Mouse (Mus musculus) cerebellum, postnatal 25 days (tissue): ENCODE measurements around the gene Krt80.

Experiments
- DNase-seq, 2 experiments: peaks; one replicate each; pipeline ENCODE4 v3.0.0; 2021; ENCODE audit warnings: mixed read lengths in 2 of 2

The Krt80 gene

DNA sequence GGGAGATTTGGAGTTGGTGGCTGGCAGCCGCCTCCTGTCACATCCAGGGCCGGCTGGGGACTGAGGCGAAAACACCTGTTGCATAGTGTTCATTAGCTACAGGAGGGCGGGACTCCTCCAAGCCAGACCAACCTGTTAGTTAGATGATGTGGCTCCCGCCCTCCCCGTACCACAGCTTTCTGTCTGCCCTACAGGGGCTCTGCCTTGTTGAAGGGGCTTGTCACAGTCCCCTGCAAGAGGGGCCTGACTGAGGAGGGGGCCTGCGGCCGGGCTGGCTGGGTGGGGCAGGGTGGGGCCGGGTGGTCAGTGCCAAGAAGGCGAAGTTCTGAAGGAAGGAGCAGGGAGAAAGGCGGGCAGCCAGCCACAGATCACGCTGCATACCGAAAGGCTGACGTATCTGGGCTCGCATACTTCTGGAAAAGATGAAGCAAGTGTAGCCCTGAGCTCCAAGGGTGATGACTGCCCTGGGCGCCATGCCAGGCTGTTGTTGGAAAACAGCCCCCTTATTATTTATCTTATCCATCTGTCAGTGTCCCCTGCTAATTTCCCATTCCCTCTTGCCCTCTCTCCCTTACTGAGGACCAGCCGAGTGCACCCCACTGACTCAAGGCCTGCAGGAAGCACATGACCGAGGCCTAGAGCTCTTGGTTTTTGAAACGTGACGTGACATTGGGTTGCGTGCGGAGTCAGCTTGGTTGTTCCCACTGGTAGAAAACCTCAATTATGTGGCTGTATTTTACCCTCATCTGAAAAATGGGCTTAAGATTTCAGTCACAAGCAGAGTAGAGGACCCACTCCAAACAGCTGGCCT is at the start of gene Krt80:
Gene Krt80 (minus strand): TSS at position 62 of the 811 bp plus-strand sequence.
- DNase-seq: peak in 1 of 2 experiments; percentile 28

DNA sequence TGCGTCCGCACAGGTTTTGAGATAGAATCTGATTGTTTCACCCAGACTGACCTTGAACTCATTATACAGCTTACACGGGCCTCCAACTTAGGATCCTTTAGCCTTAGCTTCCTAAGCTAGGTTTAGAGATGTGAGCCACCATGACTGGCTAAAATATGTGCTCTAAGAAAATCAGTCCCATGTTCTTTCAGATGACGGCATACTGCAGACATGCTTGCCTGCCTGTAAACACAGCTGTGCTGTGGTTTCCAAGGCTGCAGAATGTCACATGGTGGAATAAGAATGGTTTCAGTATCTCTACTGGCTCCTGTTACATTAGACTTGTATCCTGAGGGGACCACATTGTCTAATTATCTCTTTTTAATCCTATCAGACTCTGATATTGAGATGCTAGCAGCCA is 49.0 kb upstream of the Krt80 start:
- DNase-seq: no peak

DNA sequence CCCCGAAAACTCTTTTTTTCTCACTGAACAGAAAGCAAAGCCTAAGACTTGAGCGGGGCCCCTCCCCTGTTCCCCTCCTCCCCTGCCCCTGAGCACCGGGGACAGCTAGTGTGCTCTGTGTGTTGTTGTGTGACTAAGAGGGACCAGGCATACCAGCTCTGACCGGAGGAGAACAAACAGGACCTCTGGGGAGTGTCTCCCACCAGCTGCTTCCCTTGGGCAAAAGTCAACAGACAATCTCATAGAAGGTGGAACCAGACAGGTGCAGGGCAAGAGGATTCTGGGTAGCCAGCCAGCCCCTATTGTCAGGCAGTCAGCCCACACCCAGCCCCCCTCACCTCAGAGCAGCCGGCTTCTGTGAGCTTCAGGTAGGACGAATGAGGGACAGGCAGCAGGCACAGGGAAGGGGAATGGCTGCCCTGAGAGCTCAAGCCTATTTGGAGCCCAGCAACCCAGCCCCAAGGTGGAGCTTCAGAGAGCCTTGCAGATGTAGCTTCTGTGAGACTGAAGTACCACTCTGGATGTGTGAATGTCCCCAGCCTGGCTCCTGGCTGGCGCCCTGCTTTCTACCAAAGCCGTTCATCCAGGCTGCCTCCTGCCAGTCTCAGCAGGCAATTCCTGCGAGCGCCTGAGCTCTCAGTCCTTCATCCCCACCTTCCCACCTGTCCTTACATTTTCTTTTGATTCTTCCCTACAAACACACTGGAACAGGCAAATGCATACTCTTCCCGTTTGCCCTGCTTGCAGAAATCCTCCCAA is 45.0 kb upstream of the Krt80 start:
- DNase-seq: peak; percentile 65 to 67

DNA sequence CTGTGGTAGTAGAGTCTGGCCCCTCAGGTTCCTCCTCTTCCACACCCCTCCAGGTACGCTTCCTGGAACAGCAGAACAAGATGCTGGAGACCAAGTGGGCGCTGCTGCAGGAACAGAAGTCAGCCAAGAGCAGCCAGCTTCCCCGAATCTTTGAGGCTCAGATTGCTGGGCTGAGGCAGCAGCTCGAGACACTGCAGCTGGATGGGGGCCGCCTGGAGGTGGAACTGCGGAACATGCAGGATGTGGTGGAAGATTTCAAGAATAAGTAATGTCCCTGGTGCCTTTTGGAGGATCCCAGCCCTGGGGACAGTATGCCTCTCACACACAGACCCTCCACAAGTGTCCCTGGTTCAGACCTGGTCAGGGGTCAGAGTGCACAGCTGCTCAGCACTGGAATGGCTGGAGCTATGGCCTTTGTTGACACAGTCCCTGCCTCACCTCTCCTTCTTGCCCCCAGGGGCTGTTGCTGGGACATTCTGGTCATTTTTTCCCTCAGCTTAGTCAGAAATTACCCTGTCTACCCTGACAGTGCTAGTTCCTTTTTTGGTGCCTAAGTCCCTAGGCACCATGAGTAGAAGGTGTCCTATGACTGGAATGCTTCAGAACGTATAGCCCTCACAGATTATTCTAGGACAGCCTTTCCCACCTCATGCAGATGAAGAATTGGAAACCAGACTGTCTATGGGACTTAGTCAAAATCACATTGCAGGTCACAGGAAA is 44.1 kb upstream of the Krt80 start:
- no peak for DNase-seq

DNA sequence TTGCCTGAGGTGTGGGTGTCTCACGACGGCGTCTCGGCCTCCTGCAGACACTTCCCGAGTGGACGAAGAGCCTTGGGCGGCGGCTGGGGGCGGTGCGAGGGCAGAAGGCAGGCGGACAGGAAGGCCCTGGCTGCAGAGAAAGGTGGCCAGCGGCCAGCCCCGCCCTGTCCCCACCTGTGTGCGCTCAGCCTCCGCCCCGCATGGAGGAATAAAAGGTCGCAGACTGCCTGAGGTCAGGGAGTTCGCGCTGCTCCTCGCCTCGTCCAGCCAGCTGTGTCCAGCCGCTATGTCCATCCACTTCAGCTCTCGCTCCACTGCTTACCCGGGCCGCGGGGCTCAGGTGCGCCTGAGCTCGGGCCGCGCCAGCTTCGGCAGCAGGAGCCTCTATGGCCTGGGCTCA is 42.2 kb upstream of the Krt80 start:
- DNase-seq: peak; percentile 41 to 45

DNA sequence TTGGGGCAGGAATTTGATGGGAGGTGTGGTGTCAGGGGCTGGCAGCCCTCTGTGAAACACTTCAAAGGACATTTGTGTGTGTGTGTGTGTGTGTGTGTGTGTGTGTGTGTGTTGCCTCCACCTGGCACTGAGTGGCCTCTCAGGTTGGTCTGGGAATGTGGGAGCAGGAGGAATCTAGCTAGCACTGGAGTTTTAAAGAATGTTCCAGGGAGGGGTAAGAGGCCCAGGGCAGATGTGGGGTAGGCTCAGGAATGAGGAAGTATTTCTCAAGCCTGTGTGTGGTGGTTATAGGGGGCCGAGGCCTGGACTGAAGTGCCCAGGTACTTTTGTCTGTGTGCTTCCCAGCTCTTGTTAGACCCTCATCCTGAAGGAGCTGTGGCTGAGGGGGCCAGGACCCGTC is 40.8 kb upstream of the Krt80 start, which contains the start of gene Krt7:
Gene Krt7 (plus strand): TSS at position 269 of the 400 bp plus-strand sequence.
- DNase-seq: no peak

DNA sequence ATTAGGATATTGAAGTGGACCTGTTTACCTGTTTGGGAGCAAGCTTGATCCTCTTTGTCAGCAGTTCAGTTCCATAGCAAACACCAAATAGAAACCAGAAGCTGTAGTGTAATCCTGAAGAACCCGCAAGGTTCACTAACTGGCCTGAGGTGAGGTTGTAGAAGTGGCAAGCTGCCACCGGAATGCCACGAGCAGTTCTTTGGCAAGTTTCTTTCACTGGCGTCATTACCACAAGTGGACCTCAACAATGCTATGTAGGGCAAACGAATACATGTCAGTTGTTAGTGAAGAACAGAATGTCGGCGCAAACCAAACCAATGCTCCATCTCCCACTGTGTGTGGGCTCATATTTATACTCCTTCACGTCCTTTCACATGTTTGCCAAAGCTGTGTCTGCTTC is 28.3 kb upstream of the Krt80 start:
- DNase-seq: no peak

DNA sequence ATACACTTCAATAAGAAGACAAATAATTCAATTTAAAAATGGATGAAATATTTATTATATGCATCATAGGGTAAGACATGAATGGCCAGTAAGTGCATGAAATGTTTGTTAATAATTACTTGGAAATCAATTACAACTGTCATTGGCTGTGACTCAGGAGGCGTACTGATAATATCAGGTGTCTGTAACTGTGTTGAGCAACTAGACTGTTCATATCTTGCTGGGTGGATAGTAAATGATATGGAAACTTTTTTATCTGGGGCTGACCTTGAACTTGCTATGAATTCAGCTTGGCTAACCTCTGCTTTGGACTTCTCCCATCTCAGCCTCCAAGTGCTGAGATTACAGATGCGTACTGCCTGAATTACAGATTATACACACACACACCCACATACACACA is 27.7 kb upstream of the Krt80 start:
- DNase-seq: no peak

DNA sequence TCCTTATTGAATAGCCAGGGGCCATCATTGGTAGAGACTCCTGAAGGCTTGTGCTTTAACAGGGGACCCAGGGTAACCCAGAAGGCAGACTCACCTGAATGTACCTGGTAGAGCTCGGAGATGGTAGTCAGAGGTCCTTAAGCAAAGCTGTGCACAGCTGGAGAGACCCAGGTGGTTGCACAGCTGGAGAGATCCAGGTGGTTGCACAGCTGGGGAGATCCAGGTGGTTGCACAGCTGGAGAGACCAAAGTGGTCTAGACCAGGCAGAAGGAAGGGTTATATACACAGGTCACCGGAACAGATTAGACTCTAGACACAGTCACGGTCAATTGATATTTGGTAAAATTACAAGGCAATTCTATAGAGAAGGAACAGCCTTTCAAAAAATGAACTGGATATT is 27.0 kb upstream of the Krt80 start:
- DNase-seq: no peak

DNA sequence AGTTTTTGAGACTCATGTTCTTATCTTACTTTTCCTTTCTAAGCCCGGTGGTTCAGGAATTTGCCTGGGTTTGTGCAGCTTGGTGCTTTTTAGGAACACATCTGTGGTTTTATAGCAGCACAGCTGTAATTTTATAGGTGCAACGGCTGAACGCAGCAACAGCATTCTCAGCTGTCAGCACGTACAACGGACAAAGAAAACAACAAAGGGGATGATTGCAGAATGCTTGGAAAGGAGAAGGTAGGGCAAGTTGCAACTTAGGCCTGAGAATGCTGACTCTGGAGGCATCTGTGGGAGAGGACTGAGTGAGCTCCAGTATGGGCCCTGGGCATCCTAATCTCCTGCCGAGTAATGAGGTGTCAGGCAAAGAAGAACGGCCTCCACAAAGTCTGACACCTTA is 26.5 kb upstream of the Krt80 start:
- DNase-seq: no peak

DNA sequence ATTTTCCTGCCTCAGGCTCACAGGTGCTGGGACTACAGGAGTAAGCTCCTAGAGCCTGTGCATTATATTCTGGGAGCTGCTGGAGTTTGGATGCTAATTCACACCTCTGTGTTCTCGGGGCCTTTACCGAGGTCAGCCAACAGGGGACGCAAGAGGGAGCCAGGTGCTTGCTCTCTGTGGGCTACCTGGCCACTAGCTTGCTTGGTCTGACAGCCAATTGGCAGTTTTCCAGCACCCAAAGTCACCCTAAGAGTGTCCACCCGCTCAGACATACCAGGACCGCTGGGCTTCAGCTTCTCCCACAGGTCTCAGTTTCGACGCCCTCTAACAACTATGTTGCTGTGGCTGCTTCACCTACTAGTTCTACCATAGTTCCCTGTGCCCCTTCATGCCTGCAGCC is 24.9 kb upstream of the Krt80 start:
- DNase-seq: peak; percentile 19 to 44

DNA sequence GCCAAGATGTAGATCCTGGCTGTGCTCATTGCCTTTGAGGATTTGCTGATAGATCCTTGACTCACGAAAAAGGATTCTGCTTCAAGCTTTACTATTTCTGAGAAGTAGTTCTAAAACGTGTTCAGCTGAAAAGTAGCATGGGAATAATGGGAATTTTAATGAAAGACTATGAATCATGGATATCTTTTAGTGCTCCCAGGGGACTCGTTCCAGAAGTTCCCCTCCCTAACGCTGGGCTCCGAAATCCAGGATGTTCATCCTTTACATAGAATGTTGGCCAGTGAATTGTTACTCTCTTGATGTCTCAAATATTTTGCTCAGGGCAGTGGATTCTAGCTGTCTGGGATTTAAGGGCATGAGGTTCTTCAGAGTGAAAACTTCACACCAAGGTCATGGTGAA is 22.3 kb upstream of the Krt80 start:
- DNase-seq: no peak

DNA sequence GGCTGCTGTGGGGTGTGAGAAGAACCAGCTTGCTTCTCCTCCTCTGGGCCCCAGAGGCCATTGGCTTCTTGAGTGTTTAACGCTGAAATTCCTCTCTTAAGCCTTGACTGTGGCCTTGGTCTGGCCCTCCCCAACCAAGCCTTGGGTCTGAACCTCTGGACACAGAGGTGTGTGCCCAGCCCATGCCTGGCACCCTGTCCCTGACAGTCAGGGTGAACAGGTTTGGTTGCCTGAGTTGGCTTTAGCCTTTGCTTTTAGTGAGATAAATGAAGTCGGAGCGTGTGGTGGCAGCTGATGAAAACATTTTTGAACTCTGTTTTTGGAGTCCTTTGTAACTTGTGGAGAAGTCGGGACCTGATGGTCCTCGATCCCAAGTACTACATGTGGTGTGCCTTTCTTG is 20.2 kb upstream of the Krt80 start:
- no peak for DNase-seq

DNA sequence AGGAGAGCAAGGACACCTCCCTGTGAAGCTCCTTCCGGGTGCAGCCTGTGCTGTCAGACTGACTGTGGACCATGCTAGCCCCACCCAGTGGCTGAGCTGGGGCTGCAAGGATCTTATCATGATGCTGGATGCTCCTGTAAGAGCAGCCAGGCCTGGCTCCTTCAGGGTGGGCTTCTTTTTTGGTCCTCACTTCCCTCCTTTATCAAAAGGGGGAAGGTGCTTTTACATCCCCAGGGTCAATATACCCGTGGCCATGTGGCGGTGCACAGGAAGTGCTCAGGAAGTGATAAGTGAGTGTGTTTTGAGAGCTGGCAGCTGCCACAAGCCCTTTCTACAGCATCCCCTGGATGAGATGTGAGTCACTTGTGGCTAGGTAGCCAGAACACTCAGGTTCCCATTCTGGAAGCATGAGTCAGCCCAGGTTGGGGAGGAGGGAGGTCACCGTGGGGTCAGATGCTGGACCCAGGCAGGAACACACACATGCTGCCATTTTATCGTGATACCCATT is 18.1 kb upstream of the Krt80 start:
- DNase-seq: peak; percentile 26 to 48

DNA sequence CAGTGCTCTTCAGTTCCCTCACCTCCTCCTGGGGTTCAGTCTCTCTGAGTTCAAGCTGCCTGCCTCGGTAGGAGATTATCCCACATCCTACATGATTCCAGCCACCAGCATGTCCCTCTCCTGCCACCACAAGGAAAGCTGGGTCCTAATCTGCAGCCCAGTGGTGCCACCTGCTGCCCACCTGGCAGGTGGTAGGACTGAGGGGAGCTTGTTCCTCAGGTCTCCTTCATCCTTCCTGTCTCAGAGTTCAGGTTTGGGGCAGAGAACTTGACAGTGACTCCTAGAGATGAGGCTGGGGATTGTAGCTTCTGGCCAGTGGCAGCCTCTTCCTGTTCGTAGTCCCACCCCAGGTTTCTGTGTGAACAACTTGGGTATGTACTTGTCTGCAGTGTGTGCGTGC is 17.2 kb upstream of the Krt80 start:
- peak in 1 of 2 experiments; percentile 56 for DNase-seq

DNA sequence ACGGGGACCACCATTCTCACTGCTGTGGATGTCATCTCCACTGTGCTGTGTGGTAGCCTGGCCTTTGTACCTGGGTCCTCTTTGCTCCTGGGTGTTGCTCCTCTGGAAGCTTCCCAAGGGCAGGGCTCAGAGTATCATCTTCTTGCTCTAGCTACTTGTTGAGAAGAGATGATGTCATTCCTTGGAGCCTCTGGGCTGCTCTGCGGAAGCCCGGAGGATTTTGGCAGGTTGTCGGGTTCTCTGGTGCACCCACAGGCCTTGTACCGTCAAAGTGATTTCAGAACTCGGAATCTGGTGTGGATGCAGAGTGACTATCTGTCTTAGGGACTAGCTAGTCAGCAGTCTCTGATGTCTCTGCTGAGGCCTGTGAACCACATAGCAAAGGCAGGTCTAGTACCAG is 15.1 kb upstream of the Krt80 start:
- DNase-seq: peak in 1 of 2 experiments; percentile 50

DNA sequence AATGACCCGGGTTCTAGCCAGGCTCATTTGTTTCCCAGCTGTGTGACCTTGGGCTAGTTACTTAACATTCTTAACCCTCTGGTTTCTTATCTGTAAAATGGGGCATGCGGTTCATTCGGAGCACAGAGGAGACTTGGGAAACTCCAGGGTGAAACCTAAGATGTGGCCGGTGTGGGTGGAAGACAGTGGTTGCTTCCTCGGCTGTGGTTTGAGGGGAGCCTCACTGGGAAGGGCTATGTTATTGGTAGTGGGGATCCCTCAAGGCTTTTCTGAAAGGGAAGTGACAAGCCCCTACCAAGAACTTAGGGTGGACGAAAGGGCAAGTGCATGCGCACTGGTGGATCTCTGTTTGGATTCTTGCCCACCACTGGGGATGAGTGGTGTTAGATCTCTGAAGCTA is 14.6 kb upstream of the Krt80 start:
- DNase-seq: no peak

DNA sequence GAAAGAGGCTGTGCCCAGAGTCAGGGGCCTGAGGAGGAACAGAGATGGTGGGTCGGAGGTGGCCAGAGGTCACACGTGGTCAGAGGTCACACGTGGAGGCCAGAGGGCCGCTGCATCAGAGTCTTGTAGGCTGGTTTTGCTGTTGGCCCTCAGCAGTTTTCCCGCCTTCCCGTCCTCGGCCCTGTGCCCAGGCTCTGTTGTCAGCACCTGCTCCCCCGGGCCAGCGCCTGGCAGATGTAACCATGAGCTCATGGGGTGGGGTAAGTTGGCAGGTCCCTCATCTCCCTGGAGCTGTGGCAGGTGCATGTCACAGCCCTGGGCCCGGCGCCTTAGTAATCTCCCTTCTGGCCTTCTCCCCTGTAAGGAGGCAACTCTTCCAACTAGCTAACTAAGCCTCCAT is 12.8 kb upstream of the Krt80 start:
- peak; percentile 69 to 76 for DNase-seq

DNA sequence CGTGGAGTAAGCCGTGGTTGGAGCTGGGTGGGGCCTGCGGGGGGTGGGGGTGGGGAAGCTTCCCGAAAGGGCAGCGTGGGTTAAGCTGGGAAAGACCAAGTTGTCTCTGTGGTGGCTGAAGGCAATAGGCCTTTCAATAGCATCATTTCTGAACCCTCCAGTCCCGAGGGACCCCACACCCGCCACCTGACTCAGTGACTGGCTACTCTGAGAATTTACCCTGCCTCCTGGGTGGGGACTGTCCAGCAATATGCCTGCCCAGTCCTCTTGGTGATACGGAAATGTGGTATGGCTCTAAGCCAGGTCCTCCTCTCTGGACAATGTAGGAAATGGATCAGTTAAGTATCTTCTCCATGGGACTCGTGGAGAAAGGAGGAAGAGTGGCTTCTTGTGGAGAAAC is 11.8 kb upstream of the Krt80 start:
- peak in 1 of 2 experiments; percentile 45 for DNase-seq

DNA sequence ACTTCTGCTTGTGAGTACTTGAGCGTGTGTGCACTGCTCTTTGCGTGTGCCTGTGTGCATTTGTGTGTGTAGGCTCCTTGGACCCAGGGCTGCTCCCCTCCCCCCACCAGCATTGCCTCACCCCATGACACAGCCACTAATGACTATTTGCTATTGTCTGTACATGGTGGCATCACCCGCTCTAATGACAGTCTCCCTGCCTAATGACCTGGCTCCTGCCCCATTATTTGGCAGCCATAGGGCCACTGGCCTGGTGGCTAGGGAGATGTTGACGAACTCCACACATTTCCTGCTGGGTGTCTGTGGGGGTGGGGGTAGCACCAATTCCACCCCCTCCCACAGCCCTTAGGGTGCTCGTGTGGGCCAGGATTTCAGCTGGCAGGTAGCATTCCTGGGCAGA is 8.7 kb upstream of the Krt80 start:
- no peak for DNase-seq

DNA sequence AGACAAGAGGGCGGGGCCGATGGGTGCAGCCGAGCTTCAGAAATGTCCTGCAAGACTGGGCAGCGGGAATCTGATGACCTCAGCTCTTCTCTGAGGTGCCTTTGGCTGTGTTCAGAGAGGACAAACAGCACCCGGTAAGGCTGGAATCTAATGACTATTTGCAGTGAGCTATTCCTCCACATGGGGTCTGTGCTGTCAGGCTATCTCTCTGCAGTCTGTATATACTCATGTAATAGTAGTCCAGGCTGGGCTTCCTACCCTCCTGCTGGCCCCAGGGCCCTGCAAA is 6.8 kb upstream of the Krt80 start:
- peak in 1 of 2 experiments; percentile 36 for DNase-seq

DNA sequence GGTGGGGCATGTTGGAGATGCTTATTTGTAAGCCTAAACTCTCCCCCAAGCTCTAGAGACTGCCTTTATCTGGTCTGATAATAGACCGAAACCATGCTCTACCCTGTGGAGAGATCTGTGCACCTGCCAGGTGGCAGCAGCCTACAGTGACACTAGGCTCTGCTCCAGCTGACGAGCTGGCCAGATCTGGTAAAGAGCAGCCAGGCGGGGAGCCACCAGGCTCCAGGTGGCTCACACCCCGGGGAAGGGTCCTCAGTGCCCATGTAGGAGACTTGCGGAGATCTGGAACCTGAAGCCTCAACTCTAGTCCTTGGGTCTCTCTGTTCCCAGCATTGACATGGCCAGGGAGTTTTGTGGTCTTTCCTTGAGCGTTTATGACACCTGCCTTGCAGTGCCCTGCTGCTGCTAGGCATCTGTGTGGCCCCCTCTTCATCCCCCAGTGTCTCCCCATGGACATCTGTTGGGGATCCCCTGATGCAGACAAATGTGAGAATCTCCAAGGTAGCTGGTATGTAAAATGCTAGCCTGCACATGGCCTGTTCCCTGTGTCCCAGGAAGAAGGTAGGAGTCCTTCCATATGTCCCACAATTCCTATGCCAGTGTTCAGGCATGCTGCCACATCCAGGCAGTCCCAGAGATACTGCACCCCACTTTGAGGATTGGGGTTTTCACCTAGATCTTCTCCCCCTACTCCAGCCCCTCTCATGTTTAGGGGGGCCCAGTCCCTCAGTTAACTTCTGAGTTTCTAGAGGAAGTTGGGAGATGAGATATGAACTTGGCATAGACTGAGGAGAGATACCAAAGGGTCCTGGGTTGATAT is 6.2 kb upstream of the Krt80 start:
- DNase-seq: peak; percentile 81 to 83

DNA sequence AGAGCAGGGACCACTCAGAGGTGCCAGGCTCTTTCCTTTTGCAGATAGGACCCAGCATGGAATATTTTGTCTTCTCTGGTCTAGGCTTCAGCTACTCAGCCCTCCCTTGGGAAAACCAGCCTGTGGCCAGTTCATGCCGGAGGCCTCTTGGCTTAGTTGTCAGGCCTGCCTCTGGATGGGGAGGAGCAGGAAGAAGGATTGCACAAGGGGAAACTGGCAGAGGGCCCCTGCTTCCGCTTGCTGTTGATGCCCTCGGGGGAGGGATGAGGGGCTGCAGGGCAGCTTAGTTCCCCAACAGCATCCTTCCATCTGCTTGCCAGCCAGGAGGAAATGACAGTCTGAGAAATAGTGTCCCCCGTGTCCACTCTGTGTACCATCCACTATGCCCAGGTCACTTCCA is 4.9 kb upstream of the Krt80 start:
- DNase-seq: peak in 1 of 2 experiments; percentile 29
